Mouse (Mus musculus) left cerebral cortex, adult 18-20 months (tissue): ENCODE results near the gene Unk. TPM values are rescaled to one million over a fixed set of nuclear protein-coding genes. Genes with fewer than 3 reads are reported as not detected.

Experiments used
- DNase-seq, 2 experiments: peaks; one replicate each; pipeline ENCODE4 v3.0.0; 2021 to 2022; ENCODE audit warnings: low spot score in 2 of 2, mixed read lengths in 1 of 2
- total RNA-seq, 2 experiments: library from RNA; stranded (reverse); gene quantifications; 2 replicates each; pipeline ENCODE4 v1.2.3; 2021

Gene Unk
- total RNA-seq, 2 experiments from 2014 or later = 21.8 to 22.3 TPM

- DNase-seq = no peak
Observed at GRCm38 (mm10) chr11:116029086-116029865, 846 bp upstream of the Unk start.

- DNase-seq = peak in 1 of 2 experiments; percentile 29
Observed at GRCm38 (mm10) chr11:116030898-116031845, 1.1 kb downstream of the Unk start.

- DNase-seq = no peak
Observed at GRCm38 (mm10) chr11:116034584-116034983, 4.5 kb downstream of the Unk start.

- no peak for DNase-seq
Observed at GRCm38 (mm10) chr11:116036671-116037070, 6.5 kb downstream of the Unk start.

GRCm38 (mm10) chr11:116037826-116038225 is 7.7 kb downstream of the Unk start:
- no peak for DNase-seq

- DNase-seq = no peak
Observed at GRCm38 (mm10) chr11:116040593-116040992, 10.5 kb downstream of the Unk start.

GRCm38 (mm10) chr11:116041833-116042232 is 11.7 kb downstream of the Unk start:
- no peak for DNase-seq

- no peak for DNase-seq
Observed at GRCm38 (mm10) chr11:116042372-116043138, 12.4 kb downstream of the Unk start.

GRCm38 (mm10) chr11:116043286-116043685 is 13.2 kb downstream of the Unk start:
- DNase-seq = no peak

- DNase-seq = no peak
Observed at GRCm38 (mm10) chr11:116045173-116045572, 15.1 kb downstream of the Unk start.

GRCm38 (mm10) chr11:116049610-116050009 is 19.5 kb downstream of the Unk start:
- no peak for DNase-seq

- no peak for DNase-seq
Observed at GRCm38 (mm10) chr11:116050196-116050595, 20.1 kb downstream of the Unk start.

GRCm38 (mm10) chr11:116053510-116054229 is 23.5 kb downstream of the Unk start:
- no peak for DNase-seq

- no peak for DNase-seq
Observed at GRCm38 (mm10) chr11:116055873-116056272, 25.8 kb downstream of the Unk start.

GRCm38 (mm10) chr11:116057237-116057881 is 27.2 kb downstream of the Unk start:
- DNase-seq = no peak

GRCm38 (mm10) chr11:116058022-116058614 is 28.0 kb downstream of the Unk start:
- DNase-seq = peak; percentile 67 to 78

GRCm38 (mm10) chr11:116058868-116059690 is 29.0 kb downstream of the Unk start:
- no peak for DNase-seq

GRCm38 (mm10) chr11:116059691-116060025 is 29.5 kb downstream of the Unk start:
- DNase-seq = no peak

- DNase-seq = no peak
Observed at GRCm38 (mm10) chr11:116060596-116060995, 30.5 kb downstream of the Unk start.
